Comparison of ENCODE assay signal across 8 mouse cellular contexts in the genomic region with DNA sequence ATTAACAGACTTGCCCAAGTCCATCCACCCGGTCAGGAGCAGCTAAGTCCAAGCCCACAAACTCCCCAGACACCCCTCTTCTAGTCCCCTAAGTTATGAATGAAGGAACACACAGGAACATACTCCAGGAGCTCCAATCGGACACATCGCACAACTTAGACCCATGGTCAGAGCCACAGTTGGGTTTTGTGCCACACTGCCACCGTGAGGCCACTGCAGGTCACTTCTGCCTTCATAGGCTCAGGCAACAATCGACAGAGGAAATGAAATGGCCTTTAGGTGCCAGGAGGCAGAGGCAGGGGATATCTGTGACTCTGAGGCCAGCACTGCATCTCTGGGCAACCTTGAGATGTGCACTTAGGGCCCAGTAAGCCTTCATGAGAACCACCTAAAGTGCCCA. TPM values are rescaled to one million over a fixed set of nuclear protein-coding genes. Genes with fewer than 3 reads are reported as not detected.
DNase-seq lines count a peak whose midpoint lies in the region; ATAC-seq lines count a peak whose summit lies in the region.

No protein-coding gene starts in this region.

- ATAC-seq in heart, embryonic 11.5 days (replicated peaks; ENCODE audit: insufficient number of reproducible peaks, low FRiP score, low TSS enrichment): no peak
- ATAC-seq in cerebellum, adult (ENCODE audit: insufficient number of reproducible peaks, low FRiP score, low TSS enrichment): peak; percentile 89
- peak; percentile 59; the same call in 1 of the 2 replicates for ATAC-seq in forebrain, embryonic 13.5 days

- H3K27me3 ChIP-seq in heart, embryonic 11.5 days (ENCODE audit: control insufficient read depth, insufficient read depth, low read length): peaks cover 4% of the 10 kb centered on the region; the same call in 1 of the 2 replicates
- H3K27me3 ChIP-seq in forebrain, embryonic 13.5 days: no peaks in the 10 kb centered on the region
- H3K27me3 ChIP-seq in midbrain, embryonic 10.5 days (ENCODE audit: low read depth, poor library complexity, severe bottlenecking): peaks cover 8% of the 10 kb centered on the region; the same call in 1 of the 2 replicates

- H3K4me2 ChIP-seq in heart, embryonic 11.5 days: no peak overlapping the region
- no peak overlapping the region for H3K4me2 ChIP-seq in forebrain, embryonic 13.5 days

- H3K4me3 ChIP-seq in heart, embryonic 11.5 days (ENCODE audit: low read depth, low read length): no peak overlapping the region
- no peak overlapping the region for H3K4me3 ChIP-seq in forebrain, embryonic 13.5 days
- no peak overlapping the region for H3K4me3 ChIP-seq in midbrain, embryonic 10.5 days

- WGBS in heart, embryonic 11.5 days (ENCODE audit: insufficient replicate concordance): 9% methylated on average over 5 of the region's 5 CpGs
- WGBS in forebrain, embryonic 13.5 days: 6% methylated on average over 5 of the region's 5 CpGs
- 18% methylated on average over 5 of the region's 5 CpGs for WGBS in midbrain, embryonic 10.5 days

- H3K9me3 ChIP-seq in heart, embryonic 11.5 days (replicated peaks; ENCODE audit: control insufficient read depth, low read length): no peaks in the 10 kb centered on the region
- H3K9me3 ChIP-seq in forebrain, embryonic 13.5 days (replicated peaks): no peaks in the 10 kb centered on the region
- H3K9me3 ChIP-seq in midbrain, embryonic 10.5 days (replicated peaks): no peaks in the 10 kb centered on the region

- peaks cover 14% of the 10 kb centered on the region for H3K4me1 ChIP-seq in heart, embryonic 11.5 days (ENCODE audit: control insufficient read depth, insufficient read depth, low read length)
- no peaks in the 10 kb centered on the region for H3K4me1 ChIP-seq in forebrain, embryonic 13.5 days
- peaks cover 19% of the 10 kb centered on the region for H3K4me1 ChIP-seq in midbrain, embryonic 10.5 days

- DNase-seq in heart, adult 18-20 months: peak; percentile 64 to 83
- peak; percentile 79 for DNase-seq in heart, postnatal 4 days
- peak; percentile 44 to 55 for DNase-seq in layer of hippocampus, postnatal 36 days
- DNase-seq in midbrain, embryonic 10.5 days (ENCODE audit: low spot score): peak; percentile 67
- DNase-seq in right cerebral cortex, postnatal 25 days: peak; percentile 64

- no peaks in the 10 kb centered on the region for H3K36me3 ChIP-seq in heart, embryonic 11.5 days (ENCODE audit: control insufficient read depth, insufficient read depth, low read length)
- no peaks in the 10 kb centered on the region for H3K36me3 ChIP-seq in forebrain, embryonic 13.5 days (ENCODE audit: poor library complexity, severe bottlenecking)
- H3K36me3 ChIP-seq in midbrain, embryonic 10.5 days: no peaks in the 10 kb centered on the region

- no peak overlapping the region for H3K9ac ChIP-seq in heart, embryonic 11.5 days (ENCODE audit: low read depth, low read length)
- H3K9ac ChIP-seq in forebrain, embryonic 13.5 days: no peak overlapping the region

- H3K27ac ChIP-seq in heart, embryonic 11.5 days (ENCODE audit: low read depth, low read length): no peak overlapping the region
- H3K27ac ChIP-seq in forebrain, embryonic 13.5 days: no peak overlapping the region
- H3K27ac ChIP-seq in midbrain, embryonic 10.5 days (replicated peaks): no peak overlapping the region

RNA-seq across cellular contexts. Expression of a gene that starts 11.3 kb away (rescaled TPM):
- total RNA-seq in heart, adult 18-20 months (2021): not detected
- 0.49 and 0.57 TPM in 2 replicates for polyA plus RNA-seq in heart, embryonic 11.5 days (2014; fragmentation: Nextera tagmentation; extraction: Ambion mirVana)
- 0.24 and 0.34 TPM in 2 replicates for polyA plus RNA-seq in forebrain, embryonic 13.5 days (2015; fragmentation: Nextera tagmentation; extraction: Ambion mirVana)
- total RNA-seq in heart, postnatal 4 days (2021): not detected
- total RNA-seq in layer of hippocampus, postnatal 36 days (2021): 1 to 10 TPM; 3.0 to 3.8 TPM
- 0.25 TPM in 1 of 2 replicates, not detected in the other for polyA plus RNA-seq in midbrain, embryonic 10.5 days (2016; fragmentation: Nextera tagmentation; extraction: Ambion mirVana)

RNA-seq across cellular contexts. Expression of a gene that starts 31.2 kb away (rescaled TPM):
- 100 to 1,000 TPM; 104 to 110 TPM for total RNA-seq in heart, adult 18-20 months (2021)
- 97.0 and 157 TPM in 2 replicates for polyA plus RNA-seq in heart, embryonic 11.5 days (2014; fragmentation: Nextera tagmentation; extraction: Ambion mirVana)
- polyA plus RNA-seq in forebrain, embryonic 13.5 days (2015; fragmentation: Nextera tagmentation; extraction: Ambion mirVana): 39.5 and 46.8 TPM in 2 replicates
- total RNA-seq in heart, postnatal 4 days (2021): 100 to 1,000 TPM; 235 to 242 TPM
- total RNA-seq in layer of hippocampus, postnatal 36 days (2021): 100 to 1,000 TPM; 287 to 297 TPM
- polyA plus RNA-seq in midbrain, embryonic 10.5 days (2016; fragmentation: Nextera tagmentation; extraction: Ambion mirVana): 27.0 and 34.9 TPM in 2 replicates

RNA-seq across cellular contexts. Expression of a gene that starts 38.3 kb away (rescaled TPM):
- total RNA-seq in heart, adult 18-20 months (2021): under 1 TPM; 0.21 to 0.37 TPM
- 0.54 and 1.0 TPM in 2 replicates for polyA plus RNA-seq in heart, embryonic 11.5 days (2014; fragmentation: Nextera tagmentation; extraction: Ambion mirVana)
- polyA plus RNA-seq in forebrain, embryonic 13.5 days (2015; fragmentation: Nextera tagmentation; extraction: Ambion mirVana): 0.70 and 0.94 TPM in 2 replicates
- total RNA-seq in heart, postnatal 4 days (2021): under 1 TPM; 0.36 to 0.62 TPM
- total RNA-seq in layer of hippocampus, postnatal 36 days (2021): 1 to 10 TPM; 1.2 to 1.3 TPM
- polyA plus RNA-seq in midbrain, embryonic 10.5 days (2016; fragmentation: Nextera tagmentation; extraction: Ambion mirVana): 0.66 and 1.0 TPM in 2 replicates

RNA-seq across cellular contexts. Expression of a gene that starts 38.6 kb away (rescaled TPM):
- total RNA-seq in heart, adult 18-20 months (2021): 10 to 100 TPM; 37.2 to 40.7 TPM
- 31.9 and 32.5 TPM in 2 replicates for polyA plus RNA-seq in heart, embryonic 11.5 days (2014; fragmentation: Nextera tagmentation; extraction: Ambion mirVana)
- polyA plus RNA-seq in forebrain, embryonic 13.5 days (2015; fragmentation: Nextera tagmentation; extraction: Ambion mirVana): 24.2 and 25.5 TPM in 2 replicates
- 10 to 100 TPM; 39.2 to 40.7 TPM for total RNA-seq in heart, postnatal 4 days (2021)
- 10 to 100 TPM; 25.2 to 26.6 TPM for total RNA-seq in layer of hippocampus, postnatal 36 days (2021)
- 30.9 and 32.3 TPM in 2 replicates for polyA plus RNA-seq in midbrain, embryonic 10.5 days (2016; fragmentation: Nextera tagmentation; extraction: Ambion mirVana)
